Mouse (Mus musculus) neural tube, embryonic 12.5 days (tissue): Measurements from ENCODE around the gene Zfp91. TPM values are rescaled to one million over a fixed set of nuclear protein-coding genes. Genes with fewer than 3 reads are reported as not detected.
A peak's percentile ranks its signal among the peaks of the same experiment; 100 is the strongest.

Experiments
- ATAC-seq: fragments of 200-750 bp; cut with Nextera tagmentation; 2 replicates; pipeline ENCODE4 v1.8.0; 2017; ENCODE audit warnings: low read depth, mild to moderate bottlenecking, moderate TSS enrichment, moderate library complexity; ENCODE audit not compliant: low FRiP score
- H3K27ac ChIP-seq: fragments of 300-500 bp; sonication (generic); 2 replicates; pipeline ENCODE4 v1.5.1; 2016
- H3K27me3 ChIP-seq: fragments of 300-500 bp; sonication (generic); replicated peaks from 2 replicates; pipeline ENCODE4 v1.6.1; 2016; ENCODE audit warnings: mild to moderate bottlenecking
- H3K36me3 ChIP-seq: fragments of 300-500 bp; sonication (generic); 2 replicates; pipeline ENCODE4 v1.6.1; 2016; ENCODE audit warnings: mild to moderate bottlenecking
- H3K4me1 ChIP-seq: fragments of 300-500 bp; sonication (generic); 2 replicates; pipeline ENCODE4 v1.6.1; 2016
- H3K4me2 ChIP-seq: fragments of 300-500 bp; sonication (generic); replicated peaks from 2 replicates; pipeline ENCODE4 v1.6.1; 2016; ENCODE audit warnings: mild to moderate bottlenecking
- H3K4me3 ChIP-seq: fragments of 300-500 bp; sonication (generic); 2 replicates; pipeline ENCODE4 v1.5.1; 2016
- H3K9ac ChIP-seq: fragments of 300-500 bp; sonication (generic); 2 replicates; pipeline ENCODE4 v1.6.1; 2016; ENCODE audit warnings: mild to moderate bottlenecking
- H3K9me3 ChIP-seq: fragments of 300-500 bp; sonication (generic); 2 replicates; pipeline ENCODE4 v1.6.1; 2016; ENCODE audit warnings: mild to moderate bottlenecking
- WGBS: fragments of 180-500 bp; shearing (Covaris S2); methylation state at CpG from one replicate; pipeline ENCODE4 v1.1.7; 2016; 5-methylcytosine and 5-hydroxymethylcytosine counted together
- polyA plus RNA-seq: library from polyadenylated mRNA; unstranded; fragments of >200 nt; fragmentation: Nextera tagmentation; extraction: Ambion mirVana; gene quantifications from 2 replicates; pipeline ENCODE4 v1.2.1, GENCODE M21; 2016

The Zfp91 gene
- polyA plus RNA-seq, 1 experiment from 2014 or later, result 19.3 TPM

GRCm38 (mm10) chr19:12804237-12804636 is 8.3 kb upstream of the Zfp91 start:
- Histone ChIP-seq H3K27ac (no peak overlapping the region), H3K9ac (no peak overlapping the region), H3K4me2 (no peak overlapping the region), H3K9me3 (no peaks in the 10 kb centered on the region), H3K27me3 (no peaks in the 10 kb centered on the region), H3K4me1 (no peaks in the 10 kb centered on the region), H3K4me3 (no peak overlapping the region), H3K36me3 (no peaks in the 10 kb centered on the region)
- ATAC-seq, result no peak
- WGBS, result 81% methylated on average over 1 of the region's 1 CpGs

DNA sequence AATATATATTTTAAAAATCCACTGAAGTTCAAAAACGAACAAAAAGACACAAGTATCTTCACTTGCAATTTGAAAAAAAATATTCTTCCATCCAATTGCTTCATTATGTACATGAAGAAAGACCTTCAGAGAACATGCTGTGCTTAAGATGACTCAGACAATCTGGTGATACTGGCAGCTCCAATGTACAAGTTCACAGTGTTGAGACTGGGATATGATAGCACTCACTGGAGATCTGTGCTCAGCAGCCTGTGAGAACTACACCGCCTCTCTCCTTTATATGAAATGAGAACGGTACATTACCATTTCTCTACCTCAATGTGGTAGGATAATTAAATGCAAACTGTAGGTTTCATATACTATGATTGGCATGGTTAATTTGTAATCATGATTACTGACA is 6.9 kb upstream of the Zfp91 start:
- Histone ChIP-seq H3K9ac (no peak overlapping the region), H3K36me3 (no peaks in the 10 kb centered on the region), H3K4me2 (no peak overlapping the region), H3K9me3 (no peaks in the 10 kb centered on the region), H3K4me3 (no peak overlapping the region), H3K27ac (no peak overlapping the region), H3K4me1 (no peaks in the 10 kb centered on the region), H3K27me3 (no peaks in the 10 kb centered on the region)
- no peak for ATAC-seq
- WGBS, result 83% methylated on average over 3 of the region's 3 CpGs

- Histone ChIP-seq H3K27me3 (no peaks in the 10 kb centered on the region), H3K27ac (no peak overlapping the region), H3K4me3 (no peak overlapping the region), H3K4me2 (no peak overlapping the region), H3K9ac (no peak overlapping the region), H3K36me3 (no peaks in the 10 kb centered on the region), H3K4me1 (no peaks in the 10 kb centered on the region), H3K9me3 (no peaks in the 10 kb centered on the region)
- ATAC-seq, result no peak
- 79% methylated on average over 3 of the region's 3 CpGs for WGBS
These were observed 5.1 kb upstream of the Zfp91 start for GRCm38 (mm10) chr19:12801046-12801445.

- H3K4me3 ChIP-seq, result no peak overlapping the region
- ATAC-seq, result no peak
- no peaks in the 10 kb centered on the region for H3K4me1 ChIP-seq
- H3K27me3 ChIP-seq, result no peaks in the 10 kb centered on the region
- no peak overlapping the region for H3K4me2 ChIP-seq
- no peak overlapping the region for H3K27ac ChIP-seq
- WGBS, result 80% methylated on average over 2 of the region's 2 CpGs
- H3K9me3 ChIP-seq, result no peaks in the 10 kb centered on the region
- no peak overlapping the region for H3K9ac ChIP-seq
- H3K36me3 ChIP-seq, result no peaks in the 10 kb centered on the region
These were observed 4.7 kb upstream of the Zfp91 start for GRCm38 (mm10) chr19:12800621-12801020.

GRCm38 (mm10) chr19:12799081-12799480 is 3.2 kb upstream of the Zfp91 start:
- H3K4me3 ChIP-seq, result no peak overlapping the region
- no peak for ATAC-seq
- no peak overlapping the region for H3K4me2 ChIP-seq
- H3K36me3 ChIP-seq, result no peaks in the 10 kb centered on the region
- H3K9ac ChIP-seq, result no peak overlapping the region
- no peaks in the 10 kb centered on the region for H3K4me1 ChIP-seq
- WGBS, result 94% methylated on average over 3 of the region's 3 CpGs
- H3K9me3 ChIP-seq, result no peaks in the 10 kb centered on the region
- no peak overlapping the region for H3K27ac ChIP-seq
- H3K27me3 ChIP-seq, result no peaks in the 10 kb centered on the region

GRCm38 (mm10) chr19:12798404-12798803 is 2.5 kb upstream of the Zfp91 start:
- H3K4me3 ChIP-seq, result no peak overlapping the region
- WGBS, result 83% methylated on average over 4 of the region's 4 CpGs

DNA sequence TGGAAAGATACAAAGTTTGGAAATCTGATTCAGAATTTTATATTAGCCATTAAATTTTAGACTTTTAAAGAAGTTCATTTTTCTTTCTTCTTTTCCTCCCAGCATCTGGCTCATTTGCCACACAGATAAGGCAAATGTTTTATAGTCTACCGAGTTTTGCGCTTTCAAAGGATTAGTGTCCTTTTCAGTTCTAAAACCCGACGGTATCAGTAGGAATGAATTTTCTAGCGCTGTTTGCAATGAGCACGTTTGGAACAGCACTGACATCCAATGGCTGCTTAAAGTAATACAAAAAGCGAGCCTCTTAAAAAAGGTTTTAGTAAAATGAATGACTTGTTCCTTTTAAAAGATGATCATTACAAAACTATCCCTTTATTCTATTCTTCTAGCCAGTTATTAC is 1.1 kb upstream of the Zfp91 start:
- H3K36me3 ChIP-seq, result no peaks in the 10 kb centered on the region
- ATAC-seq, result no peak
- H3K9ac ChIP-seq, result peak overlapping the region; percentile 98; the same call in 1 of the 2 replicates
- H3K9me3 ChIP-seq, result no peaks in the 10 kb centered on the region
- H3K4me2 ChIP-seq, result peak overlapping the region; percentile 62
- 0 out of 2 replicates have a peak overlapping the region, but pooled peaks have one; percentile 79 for H3K27ac ChIP-seq
- no peaks in the 10 kb centered on the region for H3K27me3 ChIP-seq
- peak overlapping the region; percentile 92 for H3K4me3 ChIP-seq
- H3K4me1 ChIP-seq, result peaks cover 6% of the 10 kb centered on the region
- 2% methylated on average over 7 of the region's 7 CpGs for WGBS

More at GRCm38 (mm10) chr19:12798404-12798803, 2.5 kb upstream of the Zfp91 start:
- no peak for ATAC-seq
- H3K9ac ChIP-seq, result no peak overlapping the region
- H3K27me3 ChIP-seq, result no peaks in the 10 kb centered on the region
- no peak overlapping the region for H3K4me2 ChIP-seq
- no peak overlapping the region for H3K27ac ChIP-seq
- no peaks in the 10 kb centered on the region for H3K36me3 ChIP-seq
- no peaks in the 10 kb centered on the region; the same call in 1 of the 2 replicates for H3K4me1 ChIP-seq
- H3K9me3 ChIP-seq, result no peaks in the 10 kb centered on the region

DNA sequence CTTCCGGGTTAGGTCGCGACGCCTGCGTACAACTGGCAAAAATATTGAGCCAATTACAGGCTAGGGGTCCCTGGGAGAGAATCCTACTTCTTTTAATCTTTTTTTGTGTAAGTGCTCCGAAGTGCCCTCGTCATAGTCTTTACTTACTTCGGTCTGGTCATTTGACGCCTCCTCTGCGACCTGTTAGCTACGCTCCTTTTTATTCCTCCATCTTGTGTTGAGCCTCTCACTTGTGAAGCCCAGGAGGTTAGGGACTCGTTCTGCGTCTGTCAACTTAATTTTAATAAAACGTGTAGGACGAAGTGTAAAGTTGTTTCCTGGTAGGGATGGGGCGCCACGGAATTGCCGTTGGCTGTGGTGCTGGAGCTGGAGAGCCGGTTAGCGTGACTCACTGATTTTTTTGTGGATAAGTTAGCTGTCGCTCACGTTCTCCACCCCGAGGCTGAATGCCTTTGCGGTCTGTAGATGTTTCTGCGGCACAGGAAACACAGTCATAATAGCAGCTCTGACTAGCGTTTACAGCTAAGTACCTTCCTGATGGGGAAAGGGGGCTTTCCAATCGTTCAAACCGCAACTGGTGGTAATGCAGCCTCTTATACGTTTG is 504 bp upstream of the Zfp91 start:
- H3K4me2 ChIP-seq, result peak overlapping the region; percentile 62
- H3K36me3 ChIP-seq, result no peaks in the 10 kb centered on the region
- H3K4me3 ChIP-seq, result peak overlapping the region; percentile 92
- peak; percentile 5 for ATAC-seq
- H3K27me3 ChIP-seq, result no peaks in the 10 kb centered on the region
- under 1% methylated on average over 29 of the region's 29 CpGs for WGBS
- H3K9me3 ChIP-seq, result no peaks in the 10 kb centered on the region
- peak overlapping the region; percentile 98 for H3K9ac ChIP-seq
- peak overlapping the region; percentile 79 for H3K27ac ChIP-seq
- H3K4me1 ChIP-seq, result peaks cover 9% of the 10 kb centered on the region

DNA sequence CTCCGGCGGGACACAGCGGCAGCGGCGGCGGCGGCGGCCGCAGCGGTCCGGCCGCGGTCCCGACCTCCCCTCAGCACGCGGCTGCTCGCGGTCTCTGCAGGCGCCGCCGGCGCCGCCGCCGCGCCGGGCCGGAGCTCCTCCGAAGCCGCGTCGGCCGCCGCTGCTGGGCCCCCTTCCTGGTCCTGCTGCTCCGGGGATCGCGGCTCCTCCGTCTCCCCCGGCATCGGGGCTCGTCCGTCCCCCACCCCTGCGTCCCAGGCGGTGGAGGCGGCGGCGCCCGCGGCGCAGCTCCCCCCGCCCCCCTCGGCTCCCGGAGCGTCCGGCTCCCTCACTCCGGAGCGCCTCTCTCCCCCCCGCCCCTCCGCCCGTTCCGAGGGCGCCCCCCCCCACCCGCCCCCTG is 816 bp downstream of the Zfp91 start:
- H3K9me3 ChIP-seq, result no peaks in the 10 kb centered on the region
- peak overlapping the region; percentile 62 for H3K4me2 ChIP-seq
- peak overlapping the region; percentile 92 for H3K4me3 ChIP-seq
- H3K36me3 ChIP-seq, result no peaks in the 10 kb centered on the region
- no peaks in the 10 kb centered on the region for H3K27me3 ChIP-seq
- ATAC-seq, result peak; percentile 46
- WGBS, result 1% methylated on average over 48 of the region's 63 CpGs
- peaks cover 9% of the 10 kb centered on the region for H3K4me1 ChIP-seq
- peak overlapping the region; percentile 98 for H3K9ac ChIP-seq
- H3K27ac ChIP-seq, result peak overlapping the region; percentile 98

GRCm38 (mm10) chr19:12794056-12795044 is 1.6 kb downstream of the Zfp91 start:
- Histone ChIP-seq H3K27me3 (no peaks in the 10 kb centered on the region), H3K4me1 (peaks cover 9% of the 10 kb centered on the region), H3K9me3 (no peaks in the 10 kb centered on the region), H3K27ac (peak overlapping the region; percentile 98), H3K36me3 (no peaks in the 10 kb centered on the region), H3K9ac (peak overlapping the region; percentile 98), H3K4me2 (peak overlapping the region; percentile 62), H3K4me3 (peak overlapping the region; percentile 92)
- 1% methylated on average over 37 of the region's 39 CpGs for WGBS
- ATAC-seq, result peak; percentile 67

- Histone ChIP-seq H3K4me3 (no peak overlapping the region), H3K27ac (no peak overlapping the region), H3K36me3 (no peaks in the 10 kb centered on the region), H3K27me3 (no peaks in the 10 kb centered on the region), H3K9ac (no peak overlapping the region), H3K4me2 (no peak overlapping the region), H3K9me3 (no peaks in the 10 kb centered on the region), H3K4me1 (peaks cover 9% of the 10 kb centered on the region)
- no peak for ATAC-seq
These were observed 3.6 kb downstream of the Zfp91 start for GRCm38 (mm10) chr19:12792374-12792773.

GRCm38 (mm10) chr19:12787721-12788120 is 8.2 kb downstream of the Zfp91 start:
- peaks cover 3% of the 10 kb centered on the region; the same call in 1 of the 2 replicates for H3K4me1 ChIP-seq
- no peak overlapping the region for H3K4me3 ChIP-seq
- H3K27me3 ChIP-seq, result no peaks in the 10 kb centered on the region
- H3K27ac ChIP-seq, result no peak overlapping the region
- 89% methylated on average over 4 of the region's 4 CpGs for WGBS
- H3K4me2 ChIP-seq, result no peak overlapping the region
- H3K9ac ChIP-seq, result no peak overlapping the region
- no peaks in the 10 kb centered on the region for H3K36me3 ChIP-seq
- no peak for ATAC-seq
- H3K9me3 ChIP-seq, result no peaks in the 10 kb centered on the region
